Mouse (Mus musculus) T-helper 17 cell (primary cell): ENCODE results near the gene Zfp429.
"Not testable (repeated sequence)": the region's sequence is repeated elsewhere in the genome, so short reads cannot be mapped to it uniquely, and the experiment has no call there.

Experiments
- in situ Hi-C, 2 experiments: fragments of 300-600 bp; cut with MboI, MseI; formaldehyde crosslinking; loops; 1 replicate in 1 of 2; 2 replicates in 1 of 2; pipeline ENCODE4 v1.15.1; 2025; ENCODE audit warnings: high pct_unique_total_duplicates in 2 of 2

Zfp429 gene

DNA sequence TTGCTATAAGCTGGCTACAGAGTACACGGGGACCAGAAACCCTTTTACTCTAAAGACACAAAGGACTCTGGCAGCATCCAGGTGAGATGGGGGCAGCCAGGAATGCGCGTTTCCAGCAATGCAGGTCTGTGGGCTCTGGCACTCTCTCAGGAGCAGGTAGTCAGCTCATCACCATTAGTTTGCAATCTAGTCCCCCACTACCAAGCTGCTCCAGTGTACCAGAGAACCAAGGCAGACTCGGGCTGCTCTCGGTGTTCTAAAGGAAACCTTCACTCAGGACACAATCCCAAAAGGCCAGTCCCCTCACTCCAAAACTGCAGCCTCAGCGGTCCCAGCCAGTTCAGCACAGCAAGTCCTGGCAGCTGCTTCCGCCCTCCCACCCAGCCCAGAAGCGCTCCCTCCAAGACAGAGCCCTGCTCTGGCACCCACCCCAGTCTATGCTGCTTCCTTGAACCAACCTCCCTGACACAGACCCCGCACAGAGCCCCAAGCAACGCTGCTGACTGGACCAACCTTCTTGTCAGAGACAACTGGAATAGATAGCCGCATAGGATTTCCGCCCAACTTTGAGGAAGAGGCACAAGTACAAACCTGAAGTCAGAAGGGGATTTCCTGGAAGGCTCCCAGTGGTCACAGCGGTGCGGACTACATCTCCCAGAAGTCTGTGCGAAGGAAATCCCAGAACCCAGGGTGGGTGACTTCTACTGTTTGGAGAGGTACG lies at the start of gene Zfp429:
Gene Zfp429, minus strand, starts transcription at position 637 of the 721 bp plus-strand sequence.
- in situ Hi-C loops = not testable (repeated sequence)

DNA sequence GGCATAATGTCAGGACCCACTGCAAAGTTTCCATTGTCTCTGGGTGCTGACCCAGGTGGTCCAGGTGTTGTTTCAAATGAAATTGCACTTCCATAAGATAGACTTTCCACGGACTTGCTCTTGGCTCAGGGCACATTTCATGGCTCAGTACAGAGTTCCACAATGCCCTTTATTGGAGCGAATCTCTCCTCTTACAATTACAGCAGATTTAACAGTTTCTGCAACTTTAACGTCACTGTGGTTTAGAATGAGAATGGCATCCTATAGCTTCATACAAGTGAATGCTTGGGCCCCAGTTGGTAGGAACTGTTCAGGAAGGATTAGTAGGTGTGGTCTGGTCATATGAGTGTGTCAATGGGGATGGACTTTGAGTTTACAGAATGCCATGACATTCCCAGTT lies 37.5 kb upstream of the Zfp429 start:
- in situ Hi-C loops = not testable (repeated sequence)

GRCm38 (mm10) chr13:67428116-67428515 lies 28.5 kb upstream of the Zfp429 start:
- in situ Hi-C loops = no loop called here

DNA sequence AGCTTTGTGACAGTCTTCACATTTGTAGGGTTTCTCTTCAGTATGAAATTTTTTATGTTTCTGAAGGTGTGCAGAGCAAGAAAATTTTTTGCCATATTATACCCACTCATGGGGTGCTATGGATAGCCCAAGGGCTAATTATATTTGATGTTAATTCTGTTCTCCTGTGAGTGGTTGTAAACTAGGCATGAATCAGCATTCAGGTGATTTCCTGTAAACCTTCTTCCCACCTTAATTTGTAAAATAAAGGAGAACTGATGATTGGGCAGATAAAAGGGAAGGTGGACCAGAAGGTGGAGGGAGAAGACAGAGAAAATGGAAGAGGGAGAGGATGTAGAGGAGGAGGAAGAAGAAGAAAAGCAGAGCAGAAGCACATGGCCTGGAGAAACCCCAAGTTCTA lies 26.1 kb upstream of the Zfp429 start:
- in situ Hi-C loops = not testable (repeated sequence)

DNA sequence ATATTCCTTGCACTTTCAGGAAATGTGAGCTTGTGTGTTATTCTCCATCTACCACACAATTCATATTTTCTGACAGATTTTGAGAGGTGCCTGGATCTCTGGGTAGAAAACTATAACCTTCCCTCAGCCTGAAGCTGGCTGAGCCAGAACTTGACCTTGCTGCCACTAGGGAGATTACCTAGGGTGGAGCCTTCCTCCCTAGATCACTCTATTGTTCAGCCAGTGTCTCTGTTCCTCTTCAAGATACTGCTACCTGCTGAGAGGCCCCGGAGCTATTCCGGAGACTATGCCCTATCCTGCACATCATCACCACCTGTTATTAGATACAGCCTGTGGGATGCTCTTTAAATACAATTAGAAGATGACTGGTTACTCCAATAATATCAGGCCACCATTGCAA lies 22.9 kb upstream of the Zfp429 start:
- in situ Hi-C loops = not testable (repeated sequence)

- in situ Hi-C loops = no loop called here
Measured at GRCm38 (mm10) chr13:67421207-67421857, 21.7 kb upstream of the Zfp429 start, which contains the start of gene Zfp459. Gene Zfp459, minus strand, starts transcription at chr13:67421418.

GRCm38 (mm10) chr13:67420558-67421206 lies 21.1 kb upstream of the Zfp429 start:
- in situ Hi-C loops = no loop called here

GRCm38 (mm10) chr13:67416811-67417210 lies 17.2 kb upstream of the Zfp429 start:
- in situ Hi-C loops = no loop called here

- in situ Hi-C loops = no loop called here
Measured at GRCm38 (mm10) chr13:67415759-67416158, 16.1 kb upstream of the Zfp429 start.

GRCm38 (mm10) chr13:67413634-67414033 lies 14.0 kb upstream of the Zfp429 start:
- in situ Hi-C loops = not testable (repeated sequence)

GRCm38 (mm10) chr13:67376255-67376654 lies 23.4 kb downstream of the Zfp429 start:
- in situ Hi-C loops = loop anchor here (5.0 to 10.0 kb wide), 3 partner anchors 71 to 1209 kb away; partner anchors contain the start of genes Fastkd3 (in 1 of the 2) and Mtrr (in 1 of the 2)

DNA sequence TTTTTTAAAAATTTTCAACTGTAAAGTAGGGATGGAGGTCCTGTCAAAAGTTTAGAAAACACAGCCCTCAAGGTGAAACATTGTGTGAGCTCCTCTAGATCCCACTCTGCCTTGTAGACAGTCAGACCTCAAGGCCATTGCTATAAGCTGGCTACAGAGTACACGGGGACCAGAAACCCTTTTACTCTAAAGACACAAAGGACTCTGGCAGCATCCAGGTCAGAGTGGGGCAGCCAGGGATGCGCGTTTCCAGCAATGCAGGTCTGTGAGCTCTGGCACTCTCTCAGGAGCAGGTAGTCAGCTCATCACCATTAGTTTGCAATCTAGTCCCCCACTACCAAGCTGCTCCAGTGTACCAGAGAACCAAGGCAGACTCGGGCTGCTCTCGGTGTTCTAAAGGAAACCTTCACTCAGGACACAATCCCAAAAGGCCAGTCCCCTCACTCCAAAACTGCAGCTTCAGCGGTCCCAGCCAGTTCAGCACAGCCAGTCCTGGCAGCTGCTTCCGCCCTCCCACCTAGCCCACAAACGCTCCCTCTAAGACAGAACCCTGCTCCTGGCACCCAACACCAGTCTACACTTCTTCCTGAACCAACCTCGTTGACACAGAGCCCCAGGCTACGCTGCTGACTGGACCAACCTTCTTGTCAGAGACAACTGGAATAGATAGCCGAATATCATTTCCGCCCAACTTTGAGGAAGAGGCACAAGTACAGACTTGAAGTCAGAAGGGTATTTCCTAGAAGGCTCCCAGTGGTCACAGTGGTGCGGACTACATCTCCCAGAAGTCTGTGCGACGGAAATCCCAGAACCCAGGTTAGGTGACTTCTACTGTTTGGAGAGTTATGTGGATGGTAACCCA lies 24.3 kb downstream of the Zfp429 start, which contains the start of the genes Gm28041 and Zfp456:
Gene Gm28041, minus strand, starts transcription at position 684 of the 862 bp plus-strand sequence.
Gene Zfp456, minus strand, starts transcription at position 761 of the 862 bp plus-strand sequence.
- in situ Hi-C loops = loop anchor here (5.0 to 10.0 kb wide), 3 partner anchors 72 to 1210 kb away; partner anchors contain the start of genes Fastkd3 (in 1 of the 2) and Mtrr (in 1 of the 2)

GRCm38 (mm10) chr13:67360131-67360744 lies 39.4 kb downstream of the Zfp429 start, which contains the start of the genes Gm28044 and Zfp953:
Gene Gm28044, minus strand, starts transcription at chr13:67360536.
Gene Zfp953, minus strand, starts transcription at chr13:67360605.
- in situ Hi-C loops = no loop called here

- in situ Hi-C loops = no loop called here
Measured at GRCm38 (mm10) chr13:67351854-67352253, 47.8 kb downstream of the Zfp429 start.

GRCm38 (mm10) chr13:67343422-67343821 lies 56.2 kb downstream of the Zfp429 start:
- in situ Hi-C loops = no loop called here
